Mouse (Mus musculus) heart, postnatal 4 days (tissue): ENCODE results near the gene E030018B13Rik. TPM values are rescaled to one million over a fixed set of nuclear protein-coding genes. Genes with fewer than 3 reads are reported as not detected.

Experiments
- DNase-seq: peaks from one replicate; pipeline ENCODE4 v3.0.0; 2021
- total RNA-seq, 2 experiments: library from RNA; stranded (reverse); gene quantifications; 2 replicates each; pipeline ENCODE4 v1.2.3; 2021

Gene E030018B13Rik
- not detected for total RNA-seq

GRCm38 (mm10) chr7:63916268-63916907 lies at the start of gene E030018B13Rik:
Gene E030018B13Rik, plus strand, starts transcription at chr7:63916857.
- DNase-seq, result no peak

GRCm38 (mm10) chr7:63868356-63868918 lies 48.2 kb upstream of the E030018B13Rik start:
- no peak for DNase-seq

- DNase-seq, result no peak
Measured at GRCm38 (mm10) chr7:63871698-63872097, 45.0 kb upstream of the E030018B13Rik start.

GRCm38 (mm10) chr7:63873880-63874279 lies 42.8 kb upstream of the E030018B13Rik start:
- DNase-seq, result peak; percentile 39

- DNase-seq, result no peak
Measured at GRCm38 (mm10) chr7:63875686-63876085, 41.0 kb upstream of the E030018B13Rik start.

- no peak for DNase-seq
Measured at GRCm38 (mm10) chr7:63876640-63877039, 40.0 kb upstream of the E030018B13Rik start.

GRCm38 (mm10) chr7:63877610-63878009 lies 39.0 kb upstream of the E030018B13Rik start:
- DNase-seq, result no peak

- peak; percentile 72 for DNase-seq
Measured at GRCm38 (mm10) chr7:63879583-63879982, 37.1 kb upstream of the E030018B13Rik start.

GRCm38 (mm10) chr7:63882739-63883138 lies 33.9 kb upstream of the E030018B13Rik start:
- DNase-seq, result no peak

- no peak for DNase-seq
Measured at GRCm38 (mm10) chr7:63885025-63885424, 31.6 kb upstream of the E030018B13Rik start.

- peak; percentile 64 for DNase-seq
Measured at GRCm38 (mm10) chr7:63887034-63887551, 29.6 kb upstream of the E030018B13Rik start.

- no peak for DNase-seq
Measured at GRCm38 (mm10) chr7:63887602-63888123, 29.0 kb upstream of the E030018B13Rik start.

- DNase-seq, result no peak
Measured at GRCm38 (mm10) chr7:63888674-63889073, 28.0 kb upstream of the E030018B13Rik start.

- DNase-seq, result no peak
Measured at GRCm38 (mm10) chr7:63889116-63889975, 27.3 kb upstream of the E030018B13Rik start.

- no peak for DNase-seq
Measured at GRCm38 (mm10) chr7:63891488-63892075, 25.1 kb upstream of the E030018B13Rik start.

GRCm38 (mm10) chr7:63893201-63893600 lies 23.5 kb upstream of the E030018B13Rik start:
- DNase-seq, result no peak

- DNase-seq, result no peak
Measured at GRCm38 (mm10) chr7:63893729-63894128, 22.9 kb upstream of the E030018B13Rik start.

- DNase-seq, result no peak
Measured at GRCm38 (mm10) chr7:63894662-63895061, 22.0 kb upstream of the E030018B13Rik start.

GRCm38 (mm10) chr7:63895223-63895622 lies 21.4 kb upstream of the E030018B13Rik start:
- DNase-seq, result no peak

- DNase-seq, result peak; percentile 36
Measured at GRCm38 (mm10) chr7:63896276-63896967, 20.2 kb upstream of the E030018B13Rik start.

- peak; percentile 93 for DNase-seq
Measured at GRCm38 (mm10) chr7:63896968-63897468, 19.6 kb upstream of the E030018B13Rik start.

GRCm38 (mm10) chr7:63897655-63898054 lies 19.0 kb upstream of the E030018B13Rik start:
- DNase-seq, result no peak
